Mouse (Mus musculus): ENCODE data around the gene Hhat. TPM values are rescaled to one million over a fixed set of nuclear protein-coding genes. Genes with fewer than 3 reads are reported as not detected.

Gene Hhat
- polyA plus RNA-seq, 1 experiment from 2014 or later, result 9.2 TPM

- H3K36me3 ChIP-seq (ENCODE audit: control insufficient read depth, insufficient read depth, low read length), result no peaks in the 10 kb centered on the region
- no peaks in the 10 kb centered on the region for H3K27me3 ChIP-seq (ENCODE audit: control insufficient read depth, insufficient read depth, low read length)
- no peak for ATAC-seq (ENCODE audit: insufficient read depth, low FRiP score, low TSS enrichment)
- H3K9ac ChIP-seq (ENCODE audit: low read length), result no peak overlapping the region
- no peaks in the 10 kb centered on the region for H3K4me1 ChIP-seq (ENCODE audit: control insufficient read depth, insufficient read depth, low read length)
- no peak overlapping the region for H3K4me3 ChIP-seq (ENCODE audit: low read depth, low read length)
- no peaks in the 10 kb centered on the region for H3K9me3 ChIP-seq (ENCODE audit: control insufficient read depth, low read length)
- WGBS, result 87% methylated on average over 11 of the region's 11 CpGs
- no peak overlapping the region for H3K27ac ChIP-seq (ENCODE audit: low read depth, low read length)
- DNase-seq (ENCODE audit: low spot score), result no peak
- no peak overlapping the region for H3K4me2 ChIP-seq (ENCODE audit: low read depth)
These were observed 158.9 kb downstream of the Hhat start for GRCm38 (mm10) chr1:192611996-192612739.

GRCm38 (mm10) chr1:192606876-192607275, 164.1 kb downstream of the Hhat start:
- 87% methylated on average over 8 of the region's 8 CpGs for WGBS
- no peaks in the 10 kb centered on the region for H3K9me3 ChIP-seq (ENCODE audit: control insufficient read depth, low read length)
- H3K4me1 ChIP-seq (ENCODE audit: control insufficient read depth, insufficient read depth, low read length), result peaks cover 3% of the 10 kb centered on the region; the same call in 1 of the 2 replicates
- H3K4me2 ChIP-seq (ENCODE audit: low read depth), result no peak overlapping the region
- no peaks in the 10 kb centered on the region for H3K27me3 ChIP-seq (ENCODE audit: control insufficient read depth, insufficient read depth, low read length)
- no peak overlapping the region for H3K9ac ChIP-seq (ENCODE audit: low read length)
- DNase-seq (ENCODE audit: low spot score), result no peak
- no peak for ATAC-seq (ENCODE audit: insufficient read depth, low FRiP score, low TSS enrichment)
- H3K36me3 ChIP-seq (ENCODE audit: control insufficient read depth, insufficient read depth, low read length), result no peaks in the 10 kb centered on the region
- H3K4me3 ChIP-seq (ENCODE audit: low read depth, low read length), result no peak overlapping the region
- H3K27ac ChIP-seq (ENCODE audit: low read depth, low read length), result no peak overlapping the region

GRCm38 (mm10) chr1:192604413-192604812, 166.6 kb downstream of the Hhat start:
- H3K4me1 ChIP-seq (ENCODE audit: control insufficient read depth, insufficient read depth, low read length), result peaks cover 3% of the 10 kb centered on the region; the same call in 1 of the 2 replicates
- no peaks in the 10 kb centered on the region for H3K36me3 ChIP-seq (ENCODE audit: control insufficient read depth, insufficient read depth, low read length)
- H3K4me2 ChIP-seq (ENCODE audit: low read depth), result no peak overlapping the region
- no peaks in the 10 kb centered on the region for H3K9me3 ChIP-seq (ENCODE audit: control insufficient read depth, low read length)
- ATAC-seq (ENCODE audit: insufficient read depth, low FRiP score, low TSS enrichment) (no peak), DNase-seq (ENCODE audit: low spot score) (no peak)
- H3K27me3 ChIP-seq (ENCODE audit: control insufficient read depth, insufficient read depth, low read length), result no peaks in the 10 kb centered on the region
- no peak overlapping the region for H3K27ac ChIP-seq (ENCODE audit: low read depth, low read length)
- 48% methylated on average over 5 of the region's 5 CpGs for WGBS
- no peak overlapping the region for H3K4me3 ChIP-seq (ENCODE audit: low read depth, low read length)
- no peak overlapping the region for H3K9ac ChIP-seq (ENCODE audit: low read length)

GRCm38 (mm10) chr1:192603556-192603955, 167.5 kb downstream of the Hhat start:
- no peak overlapping the region for H3K4me2 ChIP-seq (ENCODE audit: low read depth)
- peaks cover 3% of the 10 kb centered on the region; the same call in 1 of the 2 replicates for H3K4me1 ChIP-seq (ENCODE audit: control insufficient read depth, insufficient read depth, low read length)
- H3K9ac ChIP-seq (ENCODE audit: low read length), result no peak overlapping the region
- H3K27me3 ChIP-seq (ENCODE audit: control insufficient read depth, insufficient read depth, low read length), result no peaks in the 10 kb centered on the region
- DNase-seq (ENCODE audit: low spot score) (no peak), ATAC-seq (ENCODE audit: insufficient read depth, low FRiP score, low TSS enrichment) (no peak)
- H3K4me3 ChIP-seq (ENCODE audit: low read depth, low read length), result no peak overlapping the region
- H3K36me3 ChIP-seq (ENCODE audit: control insufficient read depth, insufficient read depth, low read length), result no peaks in the 10 kb centered on the region
- H3K27ac ChIP-seq (ENCODE audit: low read depth, low read length), result no peak overlapping the region
- 43% methylated on average over 7 of the region's 7 CpGs for WGBS
- H3K9me3 ChIP-seq (ENCODE audit: control insufficient read depth, low read length), result no peaks in the 10 kb centered on the region

- WGBS, result 91% methylated on average over 3 of the region's 3 CpGs
- DNase-seq (ENCODE audit: low spot score), result no peak
- no peak for ATAC-seq (ENCODE audit: insufficient read depth, low FRiP score, low TSS enrichment)
- H3K9ac ChIP-seq (ENCODE audit: low read length), result no peak overlapping the region
- no peak overlapping the region for H3K4me3 ChIP-seq (ENCODE audit: low read depth, low read length)
- H3K27ac ChIP-seq (ENCODE audit: low read depth, low read length), result no peak overlapping the region
- H3K27me3 ChIP-seq (ENCODE audit: control insufficient read depth, insufficient read depth, low read length), result no peaks in the 10 kb centered on the region
- no peaks in the 10 kb centered on the region for H3K9me3 ChIP-seq (ENCODE audit: control insufficient read depth, low read length)
- H3K4me1 ChIP-seq (ENCODE audit: control insufficient read depth, insufficient read depth, low read length), result peaks cover 3% of the 10 kb centered on the region; the same call in 1 of the 2 replicates
- no peaks in the 10 kb centered on the region for H3K36me3 ChIP-seq (ENCODE audit: control insufficient read depth, insufficient read depth, low read length)
- no peak overlapping the region for H3K4me2 ChIP-seq (ENCODE audit: low read depth)
These were observed 169.8 kb downstream of the Hhat start for GRCm38 (mm10) chr1:192601206-192601605.

GRCm38 (mm10) chr1:192599746-192600145, 171.3 kb downstream of the Hhat start:
- no peaks in the 10 kb centered on the region for H3K36me3 ChIP-seq (ENCODE audit: control insufficient read depth, insufficient read depth, low read length)
- peaks cover 3% of the 10 kb centered on the region; the same call in 1 of the 2 replicates for H3K4me1 ChIP-seq (ENCODE audit: control insufficient read depth, insufficient read depth, low read length)
- H3K27me3 ChIP-seq (ENCODE audit: control insufficient read depth, insufficient read depth, low read length), result no peaks in the 10 kb centered on the region
- H3K4me3 ChIP-seq (ENCODE audit: low read depth, low read length), result no peak overlapping the region
- H3K4me2 ChIP-seq (ENCODE audit: low read depth), result no peak overlapping the region
- 87% methylated on average over 7 of the region's 7 CpGs for WGBS
- no peak for DNase-seq (ENCODE audit: low spot score)
- no peaks in the 10 kb centered on the region for H3K9me3 ChIP-seq (ENCODE audit: control insufficient read depth, low read length)
- no peak for ATAC-seq (ENCODE audit: insufficient read depth, low FRiP score, low TSS enrichment)
- H3K9ac ChIP-seq (ENCODE audit: low read length), result no peak overlapping the region
- H3K27ac ChIP-seq (ENCODE audit: low read depth, low read length), result no peak overlapping the region

- no peaks in the 10 kb centered on the region for H3K9me3 ChIP-seq (ENCODE audit: control insufficient read depth, low read length)
- no peaks in the 10 kb centered on the region for H3K27me3 ChIP-seq (ENCODE audit: control insufficient read depth, insufficient read depth, low read length)
- no peak overlapping the region for H3K27ac ChIP-seq (ENCODE audit: low read depth, low read length)
- WGBS, result 41% methylated on average over 2 of the region's 2 CpGs
- no peaks in the 10 kb centered on the region for H3K4me1 ChIP-seq (ENCODE audit: control insufficient read depth, insufficient read depth, low read length)
- no peak overlapping the region for H3K4me2 ChIP-seq (ENCODE audit: low read depth)
- H3K9ac ChIP-seq (ENCODE audit: low read length), result no peak overlapping the region
- no peak overlapping the region for H3K4me3 ChIP-seq (ENCODE audit: low read depth, low read length)
- DNase-seq (ENCODE audit: low spot score) (peak; percentile 80), ATAC-seq (ENCODE audit: insufficient read depth, low FRiP score, low TSS enrichment) (0 out of 2 replicates have a peak, but pooled peaks have one; percentile 45)
- H3K36me3 ChIP-seq (ENCODE audit: control insufficient read depth, insufficient read depth, low read length), result no peaks in the 10 kb centered on the region
These were observed 172.6 kb downstream of the Hhat start for GRCm38 (mm10) chr1:192598380-192598779.

GRCm38 (mm10) chr1:192595426-192595825, 175.6 kb downstream of the Hhat start:
- Histone ChIP-seq H3K4me2 (ENCODE audit: low read depth) (no peak overlapping the region), H3K4me3 (ENCODE audit: low read depth, low read length) (no peak overlapping the region), H3K4me1 (ENCODE audit: control insufficient read depth, insufficient read depth, low read length) (no peaks in the 10 kb centered on the region), H3K9ac (ENCODE audit: low read length) (no peak overlapping the region), H3K27me3 (ENCODE audit: control insufficient read depth, insufficient read depth, low read length) (no peaks in the 10 kb centered on the region), H3K27ac (ENCODE audit: low read depth, low read length) (no peak overlapping the region), H3K9me3 (ENCODE audit: control insufficient read depth, low read length) (no peaks in the 10 kb centered on the region), H3K36me3 (ENCODE audit: control insufficient read depth, insufficient read depth, low read length) (no peaks in the 10 kb centered on the region)
- ATAC-seq (ENCODE audit: insufficient read depth, low FRiP score, low TSS enrichment) (no peak), DNase-seq (ENCODE audit: low spot score) (no peak)
- 82% methylated on average over 4 of the region's 4 CpGs for WGBS

- H3K27ac ChIP-seq (ENCODE audit: low read depth, low read length), result no peak overlapping the region
- 82% methylated on average over 3 of the region's 3 CpGs for WGBS
- no peak overlapping the region for H3K4me3 ChIP-seq (ENCODE audit: low read depth, low read length)
- H3K9ac ChIP-seq (ENCODE audit: low read length), result no peak overlapping the region
- no peaks in the 10 kb centered on the region for H3K4me1 ChIP-seq (ENCODE audit: control insufficient read depth, insufficient read depth, low read length)
- no peaks in the 10 kb centered on the region for H3K9me3 ChIP-seq (ENCODE audit: control insufficient read depth, low read length)
- DNase-seq (ENCODE audit: low spot score) (no peak), ATAC-seq (ENCODE audit: insufficient read depth, low FRiP score, low TSS enrichment) (no peak)
- no peaks in the 10 kb centered on the region for H3K36me3 ChIP-seq (ENCODE audit: control insufficient read depth, insufficient read depth, low read length)
- no peaks in the 10 kb centered on the region for H3K27me3 ChIP-seq (ENCODE audit: control insufficient read depth, insufficient read depth, low read length)
- H3K4me2 ChIP-seq (ENCODE audit: low read depth), result no peak overlapping the region
These were observed 177.5 kb downstream of the Hhat start for GRCm38 (mm10) chr1:192593492-192593891.

All from neural tube, embryonic 11.5 days (tissue).